Mouse (Mus musculus): Measurements from ENCODE around the gene Hpcal4.

Hpcal4 gene

GRCm38 (mm10) chr4:123192336-123192735, 9.3 kb downstream of the Hpcal4 start:
- Histone ChIP-seq H3K27me3 (ENCODE audit: insufficient read depth, low read length) (peaks cover 95% of the 10 kb centered on the region), H3K4me1 (replicated peaks; ENCODE audit: low read depth, low read length) (peaks cover 19% of the 10 kb centered on the region)

GRCm38 (mm10) chr4:123193791-123194190, 10.8 kb downstream of the Hpcal4 start:
- Histone ChIP-seq H3K36me3 (ENCODE audit: insufficient read depth, low read length) (no peaks in the 10 kb centered on the region), H3K27me3 (ENCODE audit: insufficient read depth, low read length) (peaks cover 95% of the 10 kb centered on the region), H3K4me1 (replicated peaks; ENCODE audit: low read depth, low read length) (peaks cover 17% of the 10 kb centered on the region), H3K9me3 (ENCODE audit: low read length) (no peaks in the 10 kb centered on the region), H3K4me3 (replicated peaks; ENCODE audit: low read length) (no peak overlapping the region)
- TF ChIP-seq NANOG (IDR thresholded peaks at IDR 0.05; ENCODE audit: borderline replicate concordance, low read length) (no peak), CTCF (conservative IDR thresholded peaks at IDR 0.05; ENCODE audit: low read length) (no peak), POU5F1 (IDR thresholded peaks at IDR 0.05; ENCODE audit: borderline replicate concordance, low read length) (no peak)

More at GRCm38 (mm10) chr4:123192336-123192735, 9.3 kb downstream of the Hpcal4 start:
- no peak overlapping the region for H3K4me3 ChIP-seq (replicated peaks; ENCODE audit: low read length)
- H3K36me3 ChIP-seq (ENCODE audit: insufficient read depth, low read length): no peaks in the 10 kb centered on the region
- no peak for TF ChIP-seq NANOG (IDR thresholded peaks at IDR 0.05; ENCODE audit: borderline replicate concordance, low read length)
- TF ChIP-seq POU5F1 (IDR thresholded peaks at IDR 0.05; ENCODE audit: borderline replicate concordance, low read length): no peak
- TF ChIP-seq CTCF (conservative IDR thresholded peaks at IDR 0.05; ENCODE audit: low read length): no peak
- no peaks in the 10 kb centered on the region for H3K9me3 ChIP-seq (ENCODE audit: low read length)

- no peak overlapping the region for H3K4me3 ChIP-seq (replicated peaks; ENCODE audit: low read length)
- peaks cover 29% of the 10 kb centered on the region for H3K4me1 ChIP-seq (replicated peaks; ENCODE audit: low read depth, low read length)
- TF ChIP-seq NANOG (IDR thresholded peaks at IDR 0.05; ENCODE audit: borderline replicate concordance, low read length) (no peak), CTCF (conservative IDR thresholded peaks at IDR 0.05; ENCODE audit: low read length) (no peak), POU5F1 (IDR thresholded peaks at IDR 0.05; ENCODE audit: borderline replicate concordance, low read length) (no peak)
These were observed 13.7 kb downstream of the Hpcal4 start for GRCm38 (mm10) chr4:123196695-123197094.

GRCm38 (mm10) chr4:123200771-123201185, 17.8 kb downstream of the Hpcal4 start:
- Histone ChIP-seq H3K4me3 (replicated peaks; ENCODE audit: low read length) (peak overlapping the region; percentile 77), H3K9me3 (ENCODE audit: low read length) (no peaks in the 10 kb centered on the region), H3K36me3 (ENCODE audit: insufficient read depth, low read length) (no peaks in the 10 kb centered on the region), H3K27me3 (ENCODE audit: insufficient read depth, low read length) (peaks cover 88% of the 10 kb centered on the region), H3K4me1 (replicated peaks; ENCODE audit: low read depth, low read length) (peaks cover 29% of the 10 kb centered on the region)
- TF ChIP-seq CTCF (conservative IDR thresholded peaks at IDR 0.05; ENCODE audit: low read length) (peak; percentile 93), POU5F1 (IDR thresholded peaks at IDR 0.05; ENCODE audit: borderline replicate concordance, low read length) (no peak)

More at GRCm38 (mm10) chr4:123196695-123197094, 13.7 kb downstream of the Hpcal4 start:
- no peaks in the 10 kb centered on the region for H3K36me3 ChIP-seq (ENCODE audit: insufficient read depth, low read length)
- no peaks in the 10 kb centered on the region for H3K9me3 ChIP-seq (ENCODE audit: low read length)
- peaks cover 95% of the 10 kb centered on the region for H3K27me3 ChIP-seq (ENCODE audit: insufficient read depth, low read length)

GRCm38 (mm10) chr4:123201186-123202093, 18.4 kb downstream of the Hpcal4 start, which contains the start of gene Nt5c1a:
Gene Nt5c1a (plus strand): TSS chr4:123201504.
- no peaks in the 10 kb centered on the region for H3K9me3 ChIP-seq (ENCODE audit: low read length)
- TF ChIP-seq POU5F1 (IDR thresholded peaks at IDR 0.05; ENCODE audit: borderline replicate concordance, low read length) (no peak), NANOG (IDR thresholded peaks at IDR 0.05; ENCODE audit: borderline replicate concordance, low read length) (no peak), CTCF (conservative IDR thresholded peaks at IDR 0.05; ENCODE audit: low read length) (no peak)
- peaks cover 29% of the 10 kb centered on the region for H3K4me1 ChIP-seq (replicated peaks; ENCODE audit: low read depth, low read length)
- H3K36me3 ChIP-seq (ENCODE audit: insufficient read depth, low read length): no peaks in the 10 kb centered on the region
- H3K27me3 ChIP-seq (ENCODE audit: insufficient read depth, low read length): peaks cover 88% of the 10 kb centered on the region
- peak within 1 kb of the TSS; percentile 77 for H3K4me3 ChIP-seq (replicated peaks; ENCODE audit: low read length)

GRCm38 (mm10) chr4:123202094-123202420, 19.0 kb downstream of the Hpcal4 start:
- H3K9me3 ChIP-seq (ENCODE audit: low read length): no peaks in the 10 kb centered on the region
- no peaks in the 10 kb centered on the region for H3K36me3 ChIP-seq (ENCODE audit: insufficient read depth, low read length)
- peaks cover 89% of the 10 kb centered on the region for H3K27me3 ChIP-seq (ENCODE audit: insufficient read depth, low read length)
- TF ChIP-seq CTCF (conservative IDR thresholded peaks at IDR 0.05; ENCODE audit: low read length) (no peak), NANOG (IDR thresholded peaks at IDR 0.05; ENCODE audit: borderline replicate concordance, low read length) (no peak), POU5F1 (IDR thresholded peaks at IDR 0.05; ENCODE audit: borderline replicate concordance, low read length) (no peak)
- H3K4me1 ChIP-seq (replicated peaks; ENCODE audit: low read depth, low read length): peaks cover 29% of the 10 kb centered on the region
- H3K4me3 ChIP-seq (replicated peaks; ENCODE audit: low read length): peak overlapping the region; percentile 77

GRCm38 (mm10) chr4:123207337-123207736, 24.3 kb downstream of the Hpcal4 start:
- Histone ChIP-seq H3K27me3 (ENCODE audit: insufficient read depth, low read length) (peaks cover 78% of the 10 kb centered on the region), H3K4me3 (replicated peaks; ENCODE audit: low read length) (no peak overlapping the region), H3K36me3 (ENCODE audit: insufficient read depth, low read length) (no peaks in the 10 kb centered on the region), H3K4me1 (replicated peaks; ENCODE audit: low read depth, low read length) (peaks cover 10% of the 10 kb centered on the region), H3K9me3 (ENCODE audit: low read length) (no peaks in the 10 kb centered on the region)
- TF ChIP-seq CTCF (conservative IDR thresholded peaks at IDR 0.05; ENCODE audit: low read length) (no peak), POU5F1 (IDR thresholded peaks at IDR 0.05; ENCODE audit: borderline replicate concordance, low read length) (no peak), NANOG (IDR thresholded peaks at IDR 0.05; ENCODE audit: borderline replicate concordance, low read length) (no peak)

- peaks cover 8% of the 10 kb centered on the region for H3K4me1 ChIP-seq (replicated peaks; ENCODE audit: low read depth, low read length)
- H3K4me3 ChIP-seq (replicated peaks; ENCODE audit: low read length): no peak overlapping the region
- peaks cover 80% of the 10 kb centered on the region for H3K27me3 ChIP-seq (ENCODE audit: insufficient read depth, low read length)
- H3K36me3 ChIP-seq (ENCODE audit: insufficient read depth, low read length): no peaks in the 10 kb centered on the region
- no peak for TF ChIP-seq POU5F1 (IDR thresholded peaks at IDR 0.05; ENCODE audit: borderline replicate concordance, low read length)
- no peak for TF ChIP-seq CTCF (conservative IDR thresholded peaks at IDR 0.05; ENCODE audit: low read length)
- TF ChIP-seq NANOG (IDR thresholded peaks at IDR 0.05; ENCODE audit: borderline replicate concordance, low read length): no peak
- no peaks in the 10 kb centered on the region for H3K9me3 ChIP-seq (ENCODE audit: low read length)
These were observed 28.0 kb downstream of the Hpcal4 start for GRCm38 (mm10) chr4:123210996-123211395.

All from E14TG2a.4 (cell line).